Mouse (Mus musculus) monocyte, adult 5-6 weeks (primary cell): ENCODE results near the gene Atp6v0d1. TPM values are rescaled to one million over a fixed set of nuclear protein-coding genes. Genes with fewer than 3 reads are reported as not detected.

Experiments used
- ATAC-seq: fragments of 153-309, 156-312 bp; replicated peaks from 2 replicates; pipeline ENCODE4 v1.8.0; 2017; ENCODE audit warnings: mild to moderate bottlenecking; ENCODE audit not compliant: low TSS enrichment, insufficient number of reproducible peaks, severe bottlenecking, poor library complexity, low FRiP score
- total RNA-seq: library from RNA; stranded (forward); fragments of 200-1000, 200-491, 200-594 nt; gene quantifications from 3 replicates; pipeline ENCODE4 v1.2.3, GENCODE M21; 2017

Gene Atp6v0d1
- total RNA-seq, 1 experiment from 2014 or later, result 62.8 TPM

GRCm38 (mm10) chr8:105544544-105545205 lies 21.2 kb downstream of the Atp6v0d1 start:
- ATAC-seq, result no peak

DNA sequence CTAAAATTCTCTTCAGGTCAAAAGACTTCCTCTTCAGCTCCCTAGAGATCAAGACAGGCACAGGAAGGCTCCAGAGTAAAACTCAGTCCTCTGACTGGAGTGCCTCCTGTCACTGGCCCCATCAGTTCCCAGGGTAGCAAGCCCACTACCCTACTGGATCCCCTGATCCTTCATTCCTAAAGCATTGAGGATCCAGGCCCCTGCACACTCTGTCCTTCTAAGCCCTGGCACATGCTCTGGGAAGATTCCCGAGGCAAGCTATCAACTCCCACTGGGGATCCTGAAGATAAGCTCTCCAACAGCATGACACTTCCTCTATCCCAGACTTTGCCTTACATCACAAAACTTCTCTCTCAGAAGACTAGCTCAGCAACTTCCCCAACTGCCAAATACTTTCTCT lies 22.1 kb downstream of the Atp6v0d1 start:
- ATAC-seq, result no peak

GRCm38 (mm10) chr8:105542808-105543207 lies 23.0 kb downstream of the Atp6v0d1 start:
- ATAC-seq, result no peak

DNA sequence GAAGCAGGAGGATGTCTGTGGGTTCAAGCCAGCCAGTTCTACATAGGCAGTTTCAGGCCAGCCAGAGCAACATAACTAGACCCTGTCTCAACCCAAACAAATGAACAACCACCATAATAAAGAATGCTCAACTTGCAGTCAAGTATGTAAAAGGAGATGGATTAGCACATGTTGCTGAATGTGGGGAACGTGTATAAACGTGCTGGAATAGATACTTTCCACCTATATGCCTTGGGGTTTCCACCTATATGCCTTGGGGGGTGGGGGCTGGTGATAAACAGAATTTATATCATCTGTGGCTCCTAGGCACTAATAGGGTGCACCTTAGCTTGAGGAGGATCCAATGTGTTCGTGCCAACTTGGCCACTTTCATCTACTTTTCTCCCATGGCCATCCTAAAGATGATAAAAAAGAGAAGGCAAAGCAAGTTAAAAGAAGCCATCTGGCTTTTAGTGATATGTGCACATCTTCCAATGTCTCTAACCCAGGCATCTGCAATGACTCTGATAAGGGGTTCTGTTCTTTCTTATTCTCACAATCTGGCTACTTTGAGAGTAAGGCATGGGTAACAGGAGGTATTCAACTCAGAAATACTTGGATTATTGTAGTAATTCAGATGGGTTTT lies 23.7 kb downstream of the Atp6v0d1 start:
- ATAC-seq, result no peak

GRCm38 (mm10) chr8:105538940-105539339 lies 26.9 kb downstream of the Atp6v0d1 start:
- ATAC-seq, result no peak

DNA sequence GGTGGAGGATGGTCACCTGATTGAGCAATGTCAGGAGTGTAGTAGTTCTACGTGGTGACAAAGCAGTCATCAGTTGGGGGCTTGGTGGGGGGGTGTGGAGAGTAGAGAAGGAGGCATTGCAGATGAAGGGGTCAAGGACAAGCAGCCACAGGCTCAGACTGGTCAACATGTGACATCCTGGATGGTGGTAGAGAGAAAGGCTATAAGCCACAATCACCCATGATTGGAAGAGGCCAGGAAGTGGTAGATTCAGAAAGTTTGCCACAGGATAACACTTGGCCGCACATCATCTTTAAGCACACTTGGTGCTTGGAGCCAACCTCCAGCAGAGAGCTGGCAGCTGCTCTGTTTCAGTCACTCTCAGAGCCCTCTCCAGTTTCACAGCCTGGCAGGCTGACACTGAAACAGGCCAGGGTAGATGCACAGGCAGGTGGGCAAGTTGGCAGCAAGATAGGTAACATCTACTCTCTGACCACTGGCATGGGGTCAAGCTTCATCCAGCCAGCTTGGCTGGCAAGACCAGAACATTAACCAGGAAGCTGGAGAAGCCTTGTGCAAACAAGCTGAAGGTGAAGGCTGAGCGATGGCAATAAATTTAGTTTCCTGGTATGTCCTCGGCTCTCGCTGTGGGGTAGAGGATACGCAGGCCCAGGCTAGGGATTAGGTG lies 28.7 kb downstream of the Atp6v0d1 start:
- ATAC-seq, result peak; percentile 25; the same call in 1 of the 2 replicates

- ATAC-seq, result no peak
Observed at GRCm38 (mm10) chr8:105536546-105536945, 29.3 kb downstream of the Atp6v0d1 start.

DNA sequence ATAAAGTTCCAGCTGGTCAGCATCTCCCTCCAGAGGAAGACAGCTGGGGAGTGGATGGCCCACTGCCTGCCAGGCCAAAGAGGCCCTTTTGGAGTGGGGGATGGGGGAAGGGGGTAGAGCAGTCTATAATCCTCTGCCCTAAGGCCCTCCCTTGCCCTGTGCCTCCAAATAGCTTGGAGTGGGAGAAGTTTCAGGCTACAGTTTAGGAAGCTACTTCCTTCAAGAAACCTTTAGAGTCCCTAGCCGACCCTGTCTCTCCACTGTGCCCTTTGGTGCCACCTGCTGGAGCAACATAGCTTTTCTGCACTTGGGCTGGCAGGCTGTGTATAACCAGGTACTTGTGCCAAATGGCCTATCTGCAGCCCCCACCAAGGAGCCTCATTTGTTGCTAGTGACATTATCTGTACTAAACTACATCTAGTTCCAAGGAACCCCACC lies 31.9 kb downstream of the Atp6v0d1 start:
- peak; percentile 22 for ATAC-seq

GRCm38 (mm10) chr8:105533439-105533838 lies 32.4 kb downstream of the Atp6v0d1 start:
- ATAC-seq, result peak; percentile 25

GRCm38 (mm10) chr8:105531774-105532173 lies 34.1 kb downstream of the Atp6v0d1 start:
- ATAC-seq, result no peak

- no peak for ATAC-seq
Observed at GRCm38 (mm10) chr8:105529271-105529670, 36.6 kb downstream of the Atp6v0d1 start.

GRCm38 (mm10) chr8:105528206-105528605 lies 37.6 kb downstream of the Atp6v0d1 start:
- ATAC-seq, result no peak

DNA sequence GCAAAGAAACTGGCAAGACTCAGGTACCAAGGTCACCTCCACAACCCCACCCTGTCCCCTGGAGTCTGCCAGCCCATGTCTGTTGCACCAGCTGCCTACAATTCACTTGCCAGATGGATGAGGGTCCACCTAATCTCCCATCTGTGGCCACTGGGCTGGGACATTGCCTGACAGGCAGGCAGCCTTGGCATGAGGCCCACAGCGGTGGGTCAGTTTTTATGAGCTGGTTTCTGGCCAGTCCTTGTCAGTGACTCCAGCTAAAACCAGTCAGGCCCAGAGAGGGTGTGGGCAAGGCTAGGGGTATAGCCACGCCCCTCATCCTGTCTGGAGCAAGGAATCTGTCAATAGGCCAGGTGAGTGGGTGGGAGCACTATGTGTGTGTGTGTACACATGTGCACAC lies 38.7 kb downstream of the Atp6v0d1 start:
- no peak for ATAC-seq

DNA sequence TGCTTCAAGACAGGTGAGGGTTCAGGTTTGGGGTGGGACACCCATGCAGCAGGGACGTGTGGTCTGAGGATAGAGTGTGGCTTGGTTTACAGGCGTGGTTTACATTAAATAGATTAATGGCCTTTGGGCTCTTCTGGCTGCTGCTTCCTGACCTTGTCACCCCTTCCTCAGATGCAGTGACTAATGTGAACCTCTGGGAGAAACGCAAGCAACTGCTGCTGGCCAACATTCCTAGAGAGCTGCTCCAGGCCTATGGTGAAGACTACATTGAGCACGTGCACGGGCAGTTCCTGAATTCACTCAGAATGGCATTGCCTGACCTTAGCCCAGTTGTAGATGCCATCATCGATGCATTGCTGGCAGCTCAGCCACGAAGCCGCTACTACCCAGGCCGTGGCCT lies 43.0 kb downstream of the Atp6v0d1 start:
- no peak for ATAC-seq

- no peak for ATAC-seq
Observed at GRCm38 (mm10) chr8:105521995-105522769, 43.7 kb downstream of the Atp6v0d1 start.

DNA sequence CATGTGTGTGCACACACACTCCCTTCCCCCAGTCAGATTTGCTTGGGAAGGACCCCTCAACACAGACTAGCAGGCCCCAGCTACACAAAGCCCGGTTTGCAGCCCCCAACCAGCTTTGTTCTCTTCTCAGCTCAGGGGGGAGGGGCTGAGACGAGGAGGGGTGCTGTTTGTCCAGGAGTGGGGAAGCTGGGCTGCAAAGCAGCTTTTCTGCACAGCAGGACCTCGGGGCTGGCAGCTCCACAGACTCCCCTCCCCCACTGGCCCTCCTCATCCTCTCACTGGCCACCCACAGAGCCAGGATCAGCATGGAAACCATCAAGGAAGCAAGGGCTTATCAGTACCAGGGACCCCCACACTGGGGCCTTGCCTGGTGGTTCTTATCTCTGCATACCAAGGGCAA lies 44.8 kb downstream of the Atp6v0d1 start:
- no peak for ATAC-seq

DNA sequence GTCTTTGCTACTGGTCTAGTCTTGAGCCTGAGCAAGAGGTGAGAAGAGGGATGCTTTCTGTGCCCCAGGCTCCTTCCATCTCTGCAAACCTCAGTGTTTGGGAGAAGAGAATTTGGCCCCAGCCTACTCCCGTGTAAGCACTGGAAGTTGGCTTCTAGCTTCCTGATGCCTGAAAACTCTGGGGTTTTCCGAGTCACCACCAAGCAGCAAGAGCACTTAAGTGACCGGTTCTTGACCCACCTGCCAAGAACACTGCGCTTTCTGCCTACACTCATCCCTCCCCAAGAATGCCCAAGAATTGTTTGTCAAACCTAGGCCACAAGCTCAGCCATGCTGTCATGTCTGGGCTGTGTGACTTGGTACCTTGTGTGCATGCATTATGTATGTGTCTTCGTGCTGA lies 45.3 kb downstream of the Atp6v0d1 start:
- no peak for ATAC-seq

DNA sequence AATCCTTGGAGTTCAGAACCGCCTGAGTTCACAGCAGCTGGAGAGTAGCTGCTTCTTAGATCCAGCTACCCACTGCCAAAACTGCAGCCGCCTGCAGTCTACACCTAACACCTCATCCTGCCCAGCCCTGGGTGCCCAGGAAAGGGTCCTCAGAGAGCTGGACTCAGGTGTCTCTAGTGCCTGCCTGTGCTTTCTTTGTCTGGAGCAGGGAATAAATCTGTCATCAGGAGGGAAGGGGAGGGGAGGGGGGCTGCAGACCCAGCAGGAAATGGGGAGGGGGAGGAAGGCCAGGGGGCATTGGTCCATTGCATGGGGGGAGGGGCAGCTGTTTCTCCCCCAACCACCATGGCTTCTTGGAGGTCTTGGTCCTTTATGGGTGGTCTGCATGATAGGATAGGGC lies 46.3 kb downstream of the Atp6v0d1 start:
- ATAC-seq, result no peak
